ENCODE assay signal across 10 mouse cellular contexts in the genomic region with DNA sequence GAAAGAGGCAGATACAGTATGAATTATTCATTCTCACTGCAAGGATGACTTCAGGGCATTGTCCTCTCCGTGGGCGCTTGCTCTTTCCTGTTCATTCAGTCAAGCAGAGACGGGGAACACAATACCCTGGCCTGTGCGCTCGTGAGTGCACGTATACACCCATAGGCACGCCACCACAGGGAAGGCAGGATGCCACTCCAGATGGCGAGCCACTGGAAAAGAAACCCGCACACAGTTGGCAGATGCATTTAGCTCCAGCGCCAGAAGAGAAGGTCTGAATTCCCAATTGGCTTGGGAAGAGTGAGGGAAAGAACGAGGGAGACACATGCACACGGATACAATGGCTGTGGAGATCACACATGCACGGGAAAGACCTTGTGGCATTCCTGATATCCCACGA. TPM values are rescaled to one million over a fixed set of nuclear protein-coding genes. Genes with fewer than 3 reads are reported as not detected.
DNase-seq lines count a peak whose midpoint lies in the region; ATAC-seq lines count a peak whose summit lies in the region.
"Had no signal": no experiment of that assay in that cellular context is flagged by ENCODE, and none has a peak within 500 bp of the region (broad histone marks: within the 10 kb centered on the region; RNA-seq: fewer than 3 reads in every experiment).

No protein-coding gene starts in this region.

- H3K27ac ChIP-seq in hindbrain, embryonic 14.5 days: peak overlapping the region; percentile 60
- H3K27ac ChIP-seq in midbrain, embryonic 12.5 days (replicated peaks): peak overlapping the region; percentile 68
- H3K27ac ChIP-seq: heart, embryonic 13.5 days had no signal

- 0 out of 2 replicates have a peak, but pooled peaks cover 5% of the 10 kb centered on the region for H3K9me3 ChIP-seq in hindbrain, embryonic 14.5 days (ENCODE audit: control insufficient read depth, low read length)
- H3K9me3 ChIP-seq in midbrain, embryonic 12.5 days: 0 out of 2 replicates have a peak, but pooled peaks cover 3% of the 10 kb centered on the region
- H3K9me3 ChIP-seq: heart, embryonic 13.5 days had no signal

- DNase-seq in retina, postnatal 1 day: peak; percentile 45
- no peak for DNase-seq in retina, embryonic 14.5 days (ENCODE audit: low spot score)
- DNase-seq in hindbrain, embryonic 14.5 days (ENCODE audit: low spot score): peak; percentile 51
- DNase-seq in spleen, postnatal 14 days (ENCODE audit: low spot score in 2 of 2): no peak
- DNase-seq in testis, postnatal 10 days (ENCODE audit: low spot score): no peak
- DNase-seq: liver, postnatal 0 days; thymus, adult 2 months had no signal

- H3K4me1 ChIP-seq in hindbrain, embryonic 14.5 days (replicated peaks; ENCODE audit: control insufficient read depth, insufficient read depth, low read length): 0 out of 2 replicates have a peak, but pooled peaks cover 14% of the 10 kb centered on the region
- H3K4me1 ChIP-seq in midbrain, embryonic 12.5 days: peaks cover 12% of the 10 kb centered on the region

- 20% methylated on average over 14 of the region's 14 CpGs for WGBS in hindbrain, embryonic 14.5 days
- WGBS in midbrain, embryonic 12.5 days: 49% methylated on average over 14 of the region's 14 CpGs

- no peak overlapping the region for H3K9ac ChIP-seq in hindbrain, embryonic 14.5 days
- no peak overlapping the region for H3K9ac ChIP-seq in midbrain, embryonic 12.5 days (replicated peaks)
- H3K9ac ChIP-seq: heart, embryonic 13.5 days; liver, postnatal 0 days had no signal

- H3K4me3 ChIP-seq in hindbrain, embryonic 14.5 days (replicated peaks; ENCODE audit: low read length): no peak overlapping the region
- H3K4me3 ChIP-seq in midbrain, embryonic 12.5 days: no peak overlapping the region
- H3K4me3 ChIP-seq: heart, embryonic 13.5 days had no signal

- H3K4me2 ChIP-seq in hindbrain, embryonic 14.5 days (replicated peaks): 0 out of 2 replicates have a peak overlapping the region, but pooled peaks have one; percentile 13
- H3K4me2 ChIP-seq in midbrain, embryonic 12.5 days (replicated peaks): peak overlapping the region; percentile 19; the same call in 1 of the 2 replicates
- H3K4me2 ChIP-seq: heart, embryonic 13.5 days had no signal

- ATAC-seq in hindbrain, embryonic 14.5 days (ENCODE audit: low FRiP score): peak; percentile 85
- peak; percentile 73; the same call in 1 of the 2 replicates for ATAC-seq in midbrain, embryonic 12.5 days (ENCODE audit: low FRiP score, low read depth)
- ATAC-seq in inflammation-experienced regulatory T-cells, adult 6 months: no peak
- ATAC-seq: liver, postnatal 0 days had no signal

- H3K27me3 ChIP-seq in hindbrain, embryonic 14.5 days (ENCODE audit: control insufficient read depth, insufficient read depth, low read length): no peaks in the 10 kb centered on the region
- H3K27me3 ChIP-seq in midbrain, embryonic 12.5 days: peaks cover 5% of the 10 kb centered on the region; the same call in 1 of the 2 replicates
- H3K27me3 ChIP-seq: heart, embryonic 13.5 days had no signal

- H3K36me3 ChIP-seq in hindbrain, embryonic 14.5 days (replicated peaks; ENCODE audit: control insufficient read depth, insufficient read depth): no peaks in the 10 kb centered on the region
- no peaks in the 10 kb centered on the region for H3K36me3 ChIP-seq in midbrain, embryonic 12.5 days
- H3K36me3 ChIP-seq: heart, embryonic 13.5 days had no signal

RNA-seq across cellular contexts. Expression of a gene that starts 53.0 kb away (rescaled TPM):
- 9.3 and 10.1 TPM in 2 replicates for polyA plus RNA-seq in hindbrain, embryonic 14.5 days (2014; fragmentation: Nextera tagmentation; extraction: Ambion mirVana)
- polyA plus RNA-seq in midbrain, embryonic 12.5 days (2016; fragmentation: Nextera tagmentation; extraction: Ambion mirVana): 7.4 and 8.3 TPM in 2 replicates
- polyA plus RNA-seq in inflammation-experienced regulatory T-cells, adult 6 months (2017; shearing (Covaris generic)): under 1 TPM in 2 of 3 experiments, not detected in 1; 0.12 to 0.17 TPM

Comparison
In these comparisons a context has a peak if more than half of its experiments do, and no peak if none do; other contexts are left out.
1. DNase-seq: peak in retina, postnatal 1 day (single experiment) and hindbrain, embryonic 14.5 days (single experiment); none in retina, embryonic 14.5 days (single experiment), spleen, postnatal 14 days (0 of 2) and testis, postnatal 10 days (single experiment).